Mouse (Mus musculus): ENCODE measurements around the gene Blnk.
A peak's percentile ranks its signal among the peaks of the same experiment; 100 is the strongest.

Gene Blnk

DNA sequence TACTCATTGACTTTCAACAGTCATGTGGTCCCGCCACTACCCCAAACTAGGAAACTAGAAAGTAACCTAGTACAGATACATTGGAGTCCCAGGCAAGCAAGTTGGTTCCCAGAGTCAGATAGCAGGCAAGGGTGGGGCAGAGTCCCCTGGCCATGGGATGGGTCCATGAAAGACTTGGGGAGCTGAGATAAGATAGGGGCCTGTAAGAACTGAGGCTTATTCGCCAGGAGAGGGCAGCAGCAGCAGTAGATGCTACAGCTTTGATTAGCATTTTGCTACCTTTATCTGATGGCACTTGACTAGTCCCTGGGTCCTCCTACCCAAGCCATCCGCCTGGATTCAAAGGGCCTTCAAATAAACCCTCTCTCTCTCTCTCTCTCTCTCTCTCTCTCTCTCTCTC is 5.2 kb upstream of the Blnk start:
- no peak for DNase-seq (ENCODE audit: low spot score)

DNA sequence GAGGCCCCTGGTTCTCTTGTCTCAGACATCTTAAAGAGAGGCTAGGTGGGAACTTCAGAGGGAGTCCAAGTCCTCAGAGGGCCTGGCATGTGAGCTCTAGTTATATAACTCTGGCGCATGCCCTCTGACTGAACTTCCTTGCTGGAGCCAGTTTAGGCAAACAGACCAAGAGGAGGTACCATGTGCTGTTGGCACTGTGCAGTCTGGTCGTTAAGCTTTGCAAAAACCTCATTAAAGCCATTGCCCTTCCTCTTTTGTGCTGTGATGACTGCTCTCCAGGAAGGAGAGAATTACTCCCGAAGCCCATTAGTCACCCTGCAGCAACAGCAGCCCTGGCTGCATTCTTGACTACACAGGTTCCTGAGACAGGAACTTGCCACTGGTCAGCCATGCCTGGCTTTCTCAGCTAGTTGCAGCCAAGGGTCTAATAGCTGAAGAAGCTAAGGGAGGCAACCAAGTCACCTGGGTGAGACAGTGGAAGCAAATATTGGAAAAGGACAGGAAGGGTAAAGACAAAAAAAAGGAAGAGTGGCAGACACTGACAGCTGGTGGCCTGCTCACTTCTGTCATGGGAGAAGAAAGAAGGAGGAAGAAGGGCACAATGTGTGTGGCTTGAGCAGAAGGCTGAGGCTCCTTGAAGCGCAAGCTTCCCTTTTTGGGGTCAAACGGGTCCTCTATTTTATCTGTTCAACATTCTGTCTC is 4.3 kb upstream of the Blnk start:
- DNase-seq (ENCODE audit: low spot score) = no peak

DNA sequence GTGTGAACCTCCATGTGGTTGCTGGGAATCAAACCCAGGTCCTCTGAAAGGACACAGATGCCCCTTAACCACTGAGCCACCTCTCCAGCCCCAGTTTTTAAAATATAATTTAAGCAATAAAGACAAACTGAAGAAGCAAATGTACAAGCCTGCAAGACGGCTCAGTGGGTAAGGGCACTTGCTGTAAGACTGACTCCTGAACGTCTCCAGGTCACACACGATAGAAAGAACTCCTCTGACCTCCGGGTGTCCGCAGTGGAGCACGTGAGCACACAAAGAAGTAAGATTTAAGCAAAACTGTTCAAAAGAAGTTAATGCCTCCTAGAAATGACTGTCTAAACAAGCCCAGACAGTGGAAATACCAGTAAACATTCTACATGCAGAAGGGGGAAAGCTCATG is 2.4 kb upstream of the Blnk start:
- DNase-seq (ENCODE audit: low spot score) = no peak

DNA sequence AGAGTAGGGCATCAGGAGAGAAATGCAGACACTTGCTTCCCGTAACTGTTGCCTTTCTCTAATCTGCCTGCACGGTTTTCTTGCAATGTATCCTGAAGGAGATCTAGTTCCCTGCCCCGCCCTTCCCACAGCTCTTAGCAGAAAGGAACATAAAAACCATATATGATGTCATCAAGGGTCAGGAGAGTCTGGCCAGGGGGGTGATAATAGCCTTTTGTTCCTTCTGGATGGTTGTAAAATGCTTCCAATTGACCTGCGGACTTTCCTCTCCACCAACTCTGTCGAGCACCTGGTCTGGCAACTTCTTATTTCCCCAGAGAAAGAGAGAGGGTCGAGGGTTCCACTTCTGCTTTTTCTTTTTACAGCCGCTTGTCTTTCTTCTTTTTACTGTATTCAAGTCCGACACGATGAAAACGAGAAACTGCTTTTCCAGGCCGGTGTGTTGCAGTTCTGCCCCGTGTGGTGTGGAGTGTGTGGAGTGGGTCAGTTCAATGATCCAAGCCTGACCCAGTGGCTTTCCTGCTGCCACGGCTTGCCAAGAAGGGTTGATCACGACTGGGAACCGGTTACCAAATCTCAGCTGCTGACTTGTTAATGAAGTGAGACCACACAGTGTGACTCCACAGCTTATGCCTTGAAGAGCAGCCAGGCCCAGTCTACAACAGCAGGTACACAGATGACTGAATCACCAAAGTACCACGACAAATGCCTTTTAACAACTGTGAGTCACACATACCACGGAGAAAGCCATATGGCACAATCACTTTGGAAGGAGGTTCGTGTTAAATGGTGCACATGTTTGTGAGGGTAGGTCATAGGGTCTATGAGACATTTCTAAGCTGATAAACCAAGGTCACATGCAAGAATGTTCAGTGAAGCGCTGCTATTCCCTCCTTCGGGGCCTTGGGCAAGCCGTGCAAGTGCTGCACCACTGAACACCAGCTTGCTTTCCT is 1.4 kb upstream of the Blnk start:
- peak; percentile 59 for DNase-seq (ENCODE audit: low spot score)

DNA sequence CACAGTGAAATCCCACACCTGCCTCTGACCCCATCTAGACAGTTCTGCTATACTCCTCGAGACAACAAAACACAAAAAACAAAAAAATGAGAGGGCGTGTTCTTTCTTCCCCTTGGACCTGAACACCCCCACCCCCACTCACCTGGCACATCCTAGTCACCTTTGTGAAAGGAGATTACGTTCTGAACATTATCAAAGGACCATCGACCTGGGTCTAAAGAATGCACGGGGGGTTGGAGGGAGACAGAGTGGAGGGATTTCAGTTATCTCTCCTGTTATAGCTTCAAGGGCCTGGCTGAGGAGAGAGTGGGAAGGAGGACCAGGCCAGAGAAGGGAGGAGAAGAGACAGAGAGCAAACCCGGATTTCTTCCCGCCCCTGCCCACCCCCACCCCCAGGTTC is 576 bp upstream of the Blnk start:
- DNase-seq (ENCODE audit: low spot score) = no peak

DNA sequence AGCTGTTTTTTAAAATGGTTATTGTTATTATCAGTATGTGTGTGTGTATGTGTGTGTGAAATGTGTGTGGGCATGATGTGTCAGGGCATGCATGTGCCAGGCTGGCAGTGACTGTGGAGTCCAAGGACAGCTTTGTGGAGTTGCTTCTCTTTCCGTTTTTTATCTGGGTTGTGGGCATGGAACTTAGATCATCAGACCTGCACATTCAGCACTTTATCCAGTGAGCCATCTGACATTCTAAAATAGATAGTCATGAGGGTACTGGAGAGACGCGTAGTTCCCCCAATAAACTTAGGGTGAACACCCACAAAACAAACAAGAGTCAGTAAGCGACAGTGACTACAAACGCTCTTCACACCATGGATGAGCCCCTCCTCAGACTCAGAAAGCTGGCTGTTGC is 979 bp downstream of the Blnk start:
- no peak for DNase-seq (ENCODE audit: low spot score)

DNA sequence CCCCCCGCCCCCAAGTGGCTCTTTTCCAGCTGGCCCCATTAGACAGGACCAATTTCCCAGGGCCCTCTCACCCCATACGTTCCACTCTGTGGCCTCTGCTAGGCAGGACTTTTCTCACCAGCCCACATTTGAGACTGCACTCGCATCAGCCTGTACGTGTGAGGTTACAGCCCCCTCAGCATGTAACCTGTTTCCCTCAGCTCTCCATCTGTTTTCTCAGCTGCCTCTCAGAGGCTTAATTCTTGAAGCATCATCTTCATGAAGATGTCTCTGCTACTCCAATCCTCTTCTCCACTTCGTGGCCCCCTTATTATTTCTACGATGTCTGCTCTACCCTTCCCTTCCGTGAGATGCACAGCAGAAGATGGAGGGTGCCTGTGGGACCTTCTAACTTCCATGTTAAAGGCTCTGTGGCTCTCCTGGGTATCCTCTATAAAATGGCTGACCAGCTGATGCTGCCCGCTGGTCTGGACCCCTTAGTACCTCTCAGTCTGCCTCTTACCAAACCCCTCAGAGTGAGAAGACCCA is 1.8 kb downstream of the Blnk start:
- DNase-seq (ENCODE audit: low spot score) = no peak

DNA sequence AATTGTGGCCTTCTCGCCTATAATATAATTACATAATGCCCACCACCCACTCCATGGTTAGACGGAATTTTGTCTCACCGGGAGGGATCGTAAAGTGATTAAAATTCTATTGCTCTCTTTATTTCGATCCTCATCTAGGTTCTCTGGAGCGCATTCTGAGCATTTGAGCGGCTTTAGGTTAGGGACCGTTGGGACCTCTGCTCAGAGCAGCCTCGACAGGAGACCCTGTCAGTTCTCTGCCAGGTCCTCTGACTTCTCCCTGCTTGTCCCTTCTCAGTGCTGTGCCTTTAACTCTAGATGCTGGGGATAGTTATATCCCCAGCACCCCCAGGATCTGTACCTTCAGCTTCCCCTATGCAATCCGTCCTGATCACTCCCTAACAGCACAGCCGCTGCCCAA is 2.2 kb downstream of the Blnk start:
- DNase-seq (ENCODE audit: low spot score) = no peak

DNA sequence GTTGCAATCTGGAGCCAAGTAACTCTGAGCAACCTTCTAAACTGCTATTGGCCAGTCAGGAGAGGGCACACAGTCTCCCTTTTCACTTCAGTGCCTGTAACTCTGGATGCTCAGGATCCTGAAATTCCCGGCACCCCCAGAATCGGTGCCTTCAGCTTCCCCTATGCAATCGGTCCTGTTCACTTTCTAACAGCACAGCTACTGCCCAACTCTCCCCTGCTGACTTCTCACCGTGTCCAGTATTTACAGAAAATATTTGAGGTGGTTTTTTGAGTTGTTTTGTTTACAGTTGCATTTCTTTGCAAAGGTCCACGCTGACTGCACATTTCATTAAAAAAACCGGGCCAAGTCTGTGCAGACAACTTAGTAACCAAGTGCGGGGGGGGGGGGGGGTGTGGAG is 2.7 kb downstream of the Blnk start:
- no peak for DNase-seq (ENCODE audit: low spot score)

DNA sequence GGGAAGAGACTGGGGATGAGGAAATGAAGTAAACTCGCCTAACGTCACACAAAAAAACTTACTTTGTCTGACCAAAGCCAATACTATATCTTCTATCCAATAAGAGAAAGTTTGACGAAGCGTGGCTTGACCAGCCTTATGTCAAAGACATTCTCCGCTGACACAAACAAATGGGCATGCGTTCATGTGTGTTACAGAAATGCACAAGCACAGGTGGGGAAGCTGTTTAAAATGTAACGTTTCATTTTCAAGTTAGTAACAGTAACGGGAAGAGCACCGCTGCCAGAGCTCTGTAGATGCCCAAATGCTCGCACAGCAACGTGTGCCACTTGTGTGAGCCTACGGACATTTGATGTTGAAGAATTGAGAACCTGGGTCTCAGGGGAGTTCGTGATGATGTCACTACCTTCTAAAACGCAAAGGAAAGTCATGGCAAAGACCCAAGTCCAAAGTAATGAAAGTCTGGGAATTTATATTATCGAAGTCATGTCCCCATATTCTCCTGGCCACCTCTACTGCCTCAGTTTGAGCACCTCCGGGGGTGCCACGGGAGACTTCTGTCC is 3.5 kb downstream of the Blnk start:
- no peak for DNase-seq (ENCODE audit: low spot score)

DNA sequence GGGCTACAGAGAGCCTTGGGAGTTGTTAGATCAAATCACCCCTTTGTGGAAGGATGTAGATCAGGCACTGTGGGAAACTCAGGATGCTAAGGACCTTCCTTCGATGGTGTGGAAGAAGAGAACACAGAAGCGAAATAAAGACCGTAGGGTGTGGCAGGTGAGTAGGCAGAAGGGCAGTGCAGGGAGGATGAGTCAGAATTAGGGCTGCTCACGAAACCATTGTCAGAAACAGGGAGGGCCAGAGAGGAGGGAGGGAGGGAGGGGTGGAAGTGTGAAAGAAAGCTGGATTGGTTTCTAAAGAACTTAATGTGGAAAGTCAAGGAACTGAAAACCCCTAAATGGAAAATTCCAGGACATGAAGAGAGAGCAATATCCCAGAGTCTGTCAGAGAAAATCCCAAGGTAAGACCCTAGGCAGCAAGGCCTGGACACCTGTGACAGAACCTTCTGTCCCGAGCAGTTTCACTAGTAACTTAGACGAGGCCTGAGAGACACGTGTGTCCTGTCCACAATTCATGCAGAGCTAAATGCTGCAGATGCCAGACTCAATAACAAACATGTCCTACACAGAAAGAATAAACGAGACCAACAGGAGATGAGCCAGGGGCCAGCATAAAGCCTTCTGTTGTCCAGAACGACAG is 4.3 kb downstream of the Blnk start:
- no peak for DNase-seq (ENCODE audit: low spot score)

DNA sequence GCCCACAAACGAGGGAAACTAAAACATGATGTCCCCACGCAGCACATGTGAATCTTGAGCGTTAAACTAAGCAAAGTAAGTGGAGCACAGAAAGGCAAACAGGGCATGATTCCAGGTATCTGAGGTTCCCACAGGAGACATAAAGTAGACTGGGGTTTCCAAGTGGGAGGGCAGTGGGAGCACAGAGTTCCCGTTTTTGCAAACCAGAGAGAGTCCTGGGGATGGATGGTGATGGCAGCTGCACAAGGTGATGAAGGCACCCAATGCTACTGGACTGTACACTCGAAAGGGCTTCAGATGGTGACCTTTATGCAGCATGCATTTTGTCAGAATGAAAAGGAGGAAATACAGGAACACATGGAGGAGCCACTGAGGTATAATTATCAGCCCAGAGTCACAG is 5.5 kb downstream of the Blnk start:
- DNase-seq (ENCODE audit: low spot score) = no peak

DNA sequence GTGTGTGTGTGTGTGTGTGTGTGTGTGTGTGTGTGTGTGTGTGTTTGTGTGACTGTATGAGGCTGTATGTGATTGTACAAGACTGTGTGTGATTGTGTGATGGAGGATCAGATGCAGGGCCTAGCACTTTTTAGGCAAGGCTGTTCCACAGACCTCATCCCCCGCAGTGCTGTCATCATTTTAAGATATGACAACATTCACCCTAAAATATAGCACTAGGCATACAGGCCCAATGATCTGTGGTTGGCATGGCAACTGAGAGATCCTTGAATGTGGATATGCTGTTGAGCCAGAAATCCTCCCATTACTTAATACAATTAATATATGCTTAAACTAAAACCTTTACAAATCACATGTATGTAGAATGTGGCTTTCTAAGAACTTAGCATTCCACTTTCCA is 9.8 kb downstream of the Blnk start:
- peak; percentile 21 for DNase-seq (ENCODE audit: low spot score)

DNA sequence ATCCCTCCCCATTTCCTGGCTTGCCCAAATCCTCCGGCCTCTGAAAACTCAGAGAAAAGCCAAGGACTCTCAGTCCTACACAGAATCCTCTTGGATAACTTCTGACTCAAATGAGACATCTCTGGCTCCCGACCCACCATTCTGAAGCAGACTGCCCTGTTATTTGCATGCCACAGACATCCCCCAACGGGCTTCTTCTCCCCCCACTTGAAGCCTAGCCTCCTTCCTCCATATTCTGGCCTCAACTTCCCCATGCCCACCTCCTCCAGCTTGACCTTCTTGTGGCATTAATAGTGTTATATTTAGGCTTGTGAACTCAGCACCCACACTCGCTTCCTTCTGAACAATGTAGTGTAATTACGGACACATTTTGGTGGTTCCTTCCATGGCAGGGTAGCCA is 13.7 kb downstream of the Blnk start:
- DNase-seq (ENCODE audit: low spot score) = no peak

DNA sequence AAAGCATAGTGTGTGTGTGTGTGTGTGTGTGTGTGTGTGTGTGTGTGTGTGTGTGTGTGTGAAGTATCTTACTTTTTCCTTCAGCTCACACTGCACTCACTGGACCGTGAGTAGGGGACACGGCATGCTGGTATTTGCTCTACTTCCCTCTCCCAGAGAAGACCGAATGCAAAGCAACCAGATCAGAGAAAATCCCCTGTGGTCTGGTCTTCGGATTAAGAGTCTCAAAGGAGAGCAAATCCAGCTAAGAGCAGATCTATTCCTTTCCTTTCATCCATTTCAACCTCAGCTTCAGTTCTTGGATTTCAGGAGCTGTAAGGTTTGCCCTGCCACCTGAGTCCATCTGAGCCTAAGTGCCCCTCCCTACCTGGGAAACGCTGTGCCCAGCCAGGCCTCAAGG is 16.3 kb downstream of the Blnk start:
- no peak for DNase-seq (ENCODE audit: low spot score)

DNA sequence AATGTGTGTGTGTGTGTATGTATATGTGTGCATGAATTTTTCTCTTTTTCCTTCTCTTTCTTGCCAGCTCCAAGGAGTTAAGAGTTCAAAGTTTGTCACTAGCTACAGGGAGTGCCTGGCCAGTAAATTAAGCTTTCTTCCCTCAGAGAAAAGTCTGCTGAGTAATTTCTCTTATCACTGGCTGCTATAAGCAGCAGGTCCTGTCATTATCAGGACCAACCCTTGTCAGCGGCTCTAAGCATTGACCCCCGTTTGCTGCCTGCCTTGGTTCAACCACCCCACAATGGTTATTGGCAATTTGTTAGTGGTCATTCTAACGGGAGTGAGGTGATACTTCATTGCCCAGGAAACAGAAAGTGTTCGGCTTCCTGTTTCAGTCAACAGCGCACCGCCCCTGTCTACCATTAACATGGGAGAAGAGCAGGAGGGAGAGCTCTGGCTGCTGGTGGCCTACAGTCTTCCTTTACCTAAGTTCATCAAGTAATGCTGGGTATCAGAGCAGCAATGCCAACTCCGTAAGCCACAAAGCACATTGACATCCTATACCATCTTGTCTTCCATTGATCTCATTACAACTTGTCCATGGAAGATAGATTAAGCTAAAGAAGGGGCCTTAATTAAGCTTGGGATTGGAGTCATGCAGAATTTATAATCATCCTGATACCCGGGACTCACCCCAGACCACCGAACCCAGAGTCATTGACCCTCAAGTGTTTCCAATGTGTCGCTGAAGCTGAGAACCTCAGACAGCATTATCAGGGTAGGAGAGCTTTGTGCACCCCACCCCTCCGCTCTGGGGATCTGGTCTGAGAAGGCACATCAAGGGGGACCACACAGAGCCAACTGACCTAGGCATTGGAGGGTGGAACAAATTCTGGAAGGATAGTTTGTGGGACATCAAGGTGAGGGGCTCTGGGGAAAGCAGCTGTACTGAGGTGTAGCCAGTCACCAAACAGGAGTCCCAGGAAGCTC is 17.1 kb downstream of the Blnk start:
- DNase-seq (ENCODE audit: low spot score) = no peak

DNA sequence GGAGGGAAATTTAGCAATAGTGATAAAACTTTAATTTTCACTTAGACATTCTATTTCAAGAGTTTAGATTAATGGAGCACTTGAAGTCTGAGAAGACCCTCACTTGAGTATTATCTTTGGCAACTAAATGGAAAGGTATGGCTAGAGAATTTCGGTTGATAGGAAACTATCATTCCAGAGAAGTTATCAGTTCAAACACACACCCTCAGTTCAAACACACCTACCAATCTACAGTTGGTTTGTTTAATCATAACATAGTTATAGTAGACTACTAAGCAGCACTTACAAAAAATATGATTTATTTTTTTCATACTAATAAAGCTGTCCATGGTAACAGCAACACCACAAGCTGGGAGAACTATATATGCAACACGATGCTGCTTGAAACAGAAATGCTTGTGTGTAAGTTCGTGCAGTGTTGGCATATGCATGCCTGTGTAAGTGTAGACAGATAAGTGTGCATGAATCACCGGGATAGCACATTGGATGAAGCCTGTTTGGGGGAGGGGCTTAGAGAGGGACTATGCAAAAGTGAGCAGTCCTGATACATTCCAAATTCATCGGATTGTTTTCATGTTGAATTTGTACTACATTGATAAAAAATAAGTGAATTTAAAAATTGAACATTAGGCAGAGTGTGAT is 22.9 kb downstream of the Blnk start:
- DNase-seq (ENCODE audit: low spot score) = no peak

DNA sequence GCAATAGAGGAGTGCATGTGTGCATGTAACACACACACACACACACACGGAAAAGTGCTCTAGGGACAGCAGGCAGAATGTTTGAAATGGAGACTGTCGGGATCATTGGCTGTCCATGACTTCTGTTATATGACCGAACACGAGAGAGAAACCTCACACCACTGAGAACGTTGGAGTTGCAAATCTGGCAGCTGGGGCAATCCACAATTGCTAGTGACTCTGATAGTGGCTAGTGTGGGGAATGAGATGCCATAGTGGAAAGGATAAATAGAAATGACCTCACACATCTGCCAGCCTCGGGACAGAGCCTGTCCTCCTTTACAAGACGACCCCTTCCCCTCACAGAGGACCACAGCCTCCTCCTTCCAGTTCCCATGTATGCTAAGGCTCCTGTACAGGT is 23.6 kb downstream of the Blnk start:
- DNase-seq (ENCODE audit: low spot score) = no peak

DNA sequence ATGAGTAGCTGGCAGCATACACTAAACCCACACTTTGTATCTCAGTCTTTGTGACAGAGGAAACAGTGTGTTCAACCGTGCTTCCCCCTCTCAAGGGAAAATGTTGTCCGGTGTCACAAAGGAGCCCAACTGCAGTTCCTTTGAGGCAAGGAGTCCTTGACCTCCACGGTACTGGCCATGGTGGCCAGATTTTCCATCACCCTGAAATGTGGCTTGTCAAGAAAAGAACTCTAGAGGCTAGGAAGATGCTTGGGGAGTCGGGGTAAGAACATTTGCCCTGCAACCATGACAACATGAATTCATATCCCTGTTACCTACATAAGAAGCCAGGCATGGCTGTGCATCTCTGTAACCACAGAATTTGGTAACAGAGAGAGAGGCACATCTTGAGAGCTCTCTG is 24.0 kb downstream of the Blnk start:
- no peak for DNase-seq (ENCODE audit: low spot score)

DNA sequence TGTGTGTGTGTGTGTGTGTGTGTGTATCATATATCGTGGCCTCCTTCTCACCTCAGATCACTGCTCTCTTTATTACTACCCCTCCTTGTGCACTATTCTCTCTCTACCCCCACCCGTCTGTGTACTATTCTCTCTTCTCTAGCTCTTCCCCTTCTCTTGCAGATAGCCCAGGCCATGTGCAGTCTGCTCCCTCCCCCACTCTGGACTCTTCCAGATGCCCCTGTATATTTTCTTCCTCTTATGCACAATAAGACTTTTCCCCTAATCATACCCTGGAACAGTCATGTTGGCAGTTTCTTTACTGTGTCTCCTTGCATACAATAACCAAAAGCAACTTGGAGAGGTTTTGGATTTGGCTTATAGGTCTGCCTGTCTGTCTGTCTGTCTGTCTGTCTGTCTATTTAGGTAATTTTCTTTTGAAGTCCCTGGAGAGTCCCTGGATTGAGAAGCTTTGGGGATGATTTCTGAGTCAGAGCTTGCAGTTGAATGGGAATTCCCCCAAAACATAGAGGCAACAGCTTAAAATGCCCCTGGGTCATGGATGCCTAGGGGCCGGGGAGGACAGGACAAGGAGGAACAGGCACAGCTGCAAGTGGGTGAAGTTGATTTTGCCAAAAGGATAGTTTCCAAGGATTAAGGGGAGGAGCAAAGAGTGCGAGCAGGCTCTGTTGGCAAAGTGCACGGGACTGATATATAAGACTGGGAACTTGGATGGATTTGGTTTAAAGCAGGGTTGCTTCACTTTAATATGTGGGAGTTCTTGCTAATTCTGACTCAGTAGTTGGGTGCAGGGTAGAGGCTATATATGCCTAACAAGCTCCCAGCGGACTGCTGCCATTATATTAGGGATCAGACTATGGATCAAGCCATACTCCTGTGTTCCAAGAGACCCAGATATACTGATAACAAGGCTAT is 29.1 kb downstream of the Blnk start:
- no peak for DNase-seq (ENCODE audit: low spot score)

Measured in layer of hippocampus, adult 11-12 months (tissue).